Mouse (Mus musculus) kidney, embryonic 14.5 days (tissue): ENCODE data around the gene Pde1c. TPM values are rescaled to one million over a fixed set of nuclear protein-coding genes. Genes with fewer than 3 reads are reported as not detected.
A peak's percentile ranks its signal among the peaks of the same experiment; 100 is the strongest.
"Not testable (repeated sequence)": the region's sequence is repeated elsewhere in the genome, so short reads cannot be mapped to it uniquely, and the experiment has no call there.

Experiments used
- ATAC-seq: fragments of 200-750 bp; cut with Nextera tagmentation; 2 replicates; pipeline ENCODE4 v1.8.0; 2017; ENCODE audit warnings: moderate number of reproducible peaks, mild to moderate bottlenecking, moderate TSS enrichment, moderate library complexity; ENCODE audit not compliant: low FRiP score, low TSS enrichment
- H3K27ac ChIP-seq: fragments of 300-500 bp; sonication (generic); 2 replicates; pipeline ENCODE4 v1.5.1; 2014; ENCODE audit warnings: low read depth, mild to moderate bottlenecking, low read length, moderate library complexity, mixed read lengths
- H3K27me3 ChIP-seq: fragments of 300-500 bp; sonication (generic); 2 replicates; pipeline ENCODE4 v1.6.1; 2014; ENCODE audit warnings: mild to moderate bottlenecking, low read length; ENCODE audit not compliant: control insufficient read depth, insufficient read depth
- H3K36me3 ChIP-seq: fragments of 300-500 bp; sonication (generic); 2 replicates; pipeline ENCODE4 v1.6.1; 2014; ENCODE audit warnings: low read length, mixed read lengths; ENCODE audit not compliant: control insufficient read depth, insufficient read depth
- H3K4me1 ChIP-seq: fragments of 300-500 bp; sonication (generic); 2 replicates; pipeline ENCODE4 v1.6.1; 2014; ENCODE audit warnings: low read length, mixed read lengths; ENCODE audit not compliant: control insufficient read depth, insufficient read depth
- H3K4me2 ChIP-seq: fragments of 300-500 bp; sonication (generic); replicated peaks from 2 replicates; pipeline ENCODE4 v1.6.1; 2014; ENCODE audit warnings: low read depth, mild to moderate bottlenecking, low read length
- H3K4me3 ChIP-seq: fragments of 300-500 bp; sonication (generic); 2 replicates; pipeline ENCODE4 v1.5.1; 2014; ENCODE audit warnings: mild to moderate bottlenecking, low read length
- H3K9ac ChIP-seq: fragments of 300-500 bp; sonication (generic); 2 replicates; pipeline ENCODE4 v1.6.1; 2014; ENCODE audit warnings: low read depth, mild to moderate bottlenecking, low read length, moderate library complexity
- H3K9me3 ChIP-seq: fragments of 300-500 bp; sonication (generic); 2 replicates; pipeline ENCODE4 v1.6.1; 2016; ENCODE audit warnings: low read length; ENCODE audit not compliant: control insufficient read depth
- WGBS: fragments of 180-500 bp; shearing (Covaris S2); extraction: QIAGEN DNeasy Blood & Tissue Kit; methylation state at CpG from one replicate; pipeline ENCODE4 v1.1.7; 2014; 5-methylcytosine and 5-hydroxymethylcytosine counted together
- polyA plus RNA-seq: library from polyadenylated mRNA; unstranded; fragments of >200 nt; fragmentation: Nextera tagmentation; extraction: Ambion mirVana; gene quantifications from 2 replicates; pipeline ENCODE4 v1.2.1, GENCODE M21; 2014

Pde1c gene
- 0.93 and 1.1 TPM in 2 replicates for polyA plus RNA-seq

GRCm38 (mm10) chr6:56568470-56569372 is at the start of gene Pde1c:
Gene Pde1c (minus strand): TSS chr6:56569103.
- WGBS, result 1% methylated on average over 48 of the region's 48 CpGs
- ATAC-seq, result peak; percentile 86; the same call in 1 of the 2 replicates
- no peak within 1 kb of the TSS for H3K27ac ChIP-seq

DNA sequence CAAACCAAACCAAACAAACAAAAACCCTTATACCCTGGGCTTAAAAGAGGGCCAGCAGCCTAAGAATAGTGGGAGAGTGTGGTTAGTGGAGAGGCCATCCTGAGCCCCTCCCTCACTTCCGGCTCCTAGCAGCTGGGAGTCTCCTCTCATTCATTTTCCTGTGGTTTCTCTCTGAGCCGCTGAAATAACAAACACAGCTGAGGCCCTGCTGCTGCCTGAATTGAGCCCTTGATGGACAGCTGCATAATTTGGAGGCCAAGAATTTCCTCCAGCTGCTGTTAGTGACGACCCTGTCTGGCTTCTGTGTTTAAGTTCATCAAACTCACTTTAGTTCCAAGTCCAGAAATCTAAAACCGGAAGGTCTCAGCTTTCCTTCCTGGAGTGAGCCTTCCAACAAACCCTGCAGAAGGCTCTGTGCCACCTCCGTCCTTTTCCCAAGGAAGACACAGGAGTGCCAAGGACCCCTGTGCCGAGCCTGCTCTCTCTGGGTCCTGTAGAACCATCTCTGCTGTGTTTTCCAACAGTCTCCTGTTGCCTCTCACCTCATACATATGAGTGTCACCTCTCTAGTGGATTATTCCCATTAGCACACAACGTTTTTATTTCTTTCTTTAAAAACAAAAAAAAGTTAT is 48.2 kb upstream of the Pde1c start:
- Histone ChIP-seq H3K4me2 (no peak overlapping the region; the same call in 1 of the 2 replicates), H3K36me3 (no peaks in the 10 kb centered on the region)
- 10% methylated on average over 7 of the region's 7 CpGs for WGBS

More at GRCm38 (mm10) chr6:56568470-56569372, at the start of gene Pde1c:
- Histone ChIP-seq H3K4me1 (no peaks in the 10 kb centered on the region), H3K4me3 (peak within 1 kb of the TSS; percentile 66), H3K27me3 (peaks cover 4% of the 10 kb centered on the region; the same call in 1 of the 2 replicates), H3K9ac (peak within 1 kb of the TSS; percentile 52), H3K9me3 (no peaks in the 10 kb centered on the region), H3K36me3 (no peaks in the 10 kb centered on the region), H3K4me2 (peak within 1 kb of the TSS; percentile 89)

GRCm38 (mm10) chr6:56616228-56616981 is 47.5 kb upstream of the Pde1c start:
- H3K4me3 ChIP-seq, result no peak overlapping the region
- no peaks in the 10 kb centered on the region for H3K9me3 ChIP-seq
- ATAC-seq, result peak; percentile 63; the same call in 1 of the 2 replicates
- no peaks in the 10 kb centered on the region; the same call in 1 of the 2 replicates for H3K4me1 ChIP-seq
- no peaks in the 10 kb centered on the region for H3K36me3 ChIP-seq
- H3K27me3 ChIP-seq, result no peaks in the 10 kb centered on the region
- peak overlapping the region; percentile 59; the same call in 1 of the 2 replicates for H3K27ac ChIP-seq
- 68% methylated on average over 9 of the region's 10 CpGs for WGBS
- no peak overlapping the region for H3K9ac ChIP-seq
- no peak overlapping the region for H3K4me2 ChIP-seq

More for the DNA sequence above, 48.2 kb upstream of the Pde1c start:
- ATAC-seq, result peak; percentile 92
- Histone ChIP-seq H3K4me1 (no peaks in the 10 kb centered on the region; the same call in 1 of the 2 replicates), H3K4me3 (no peak overlapping the region), H3K27me3 (no peaks in the 10 kb centered on the region), H3K9ac (no peak overlapping the region), H3K9me3 (no peaks in the 10 kb centered on the region), H3K27ac (peak overlapping the region; percentile 59; the same call in 1 of the 2 replicates)

- H3K36me3 ChIP-seq, H3K9ac ChIP-seq, H3K27me3 ChIP-seq, H3K27ac ChIP-seq, H3K4me1 ChIP-seq, H3K4me2 ChIP-seq, H3K9me3 ChIP-seq, H3K4me3 ChIP-seq, ATAC-seq: not testable (repeated sequence)
- 79% methylated on average over 1 of the region's 1 CpGs for WGBS
These were observed 40.6 kb upstream of the Pde1c start for GRCm38 (mm10) chr6:56609529-56609928.

GRCm38 (mm10) chr6:56608277-56608676 is 39.4 kb upstream of the Pde1c start:
- Histone ChIP-seq H3K9me3 (no peaks in the 10 kb centered on the region), H3K4me3 (no peak overlapping the region), H3K27ac (no peak overlapping the region), H3K4me1 (no peaks in the 10 kb centered on the region), H3K27me3 (no peaks in the 10 kb centered on the region), H3K9ac (no peak overlapping the region), H3K4me2 (no peak overlapping the region), H3K36me3 (no peaks in the 10 kb centered on the region)
- WGBS, result 8% methylated on average over 4 of the region's 4 CpGs
- peak; percentile 49; the same call in 1 of the 2 replicates for ATAC-seq

- no peaks in the 10 kb centered on the region for H3K4me1 ChIP-seq
- H3K36me3 ChIP-seq, result no peaks in the 10 kb centered on the region
- ATAC-seq, result no peak
- H3K27me3 ChIP-seq, result no peaks in the 10 kb centered on the region
- H3K9ac ChIP-seq, result no peak overlapping the region
- H3K4me3 ChIP-seq, result no peak overlapping the region
- 58% methylated on average over 1 of the region's 1 CpGs for WGBS
- H3K4me2 ChIP-seq, result no peak overlapping the region
- H3K27ac ChIP-seq, result no peak overlapping the region
- H3K9me3 ChIP-seq, result no peaks in the 10 kb centered on the region
These were observed 10.7 kb upstream of the Pde1c start for GRCm38 (mm10) chr6:56579568-56579967.

DNA sequence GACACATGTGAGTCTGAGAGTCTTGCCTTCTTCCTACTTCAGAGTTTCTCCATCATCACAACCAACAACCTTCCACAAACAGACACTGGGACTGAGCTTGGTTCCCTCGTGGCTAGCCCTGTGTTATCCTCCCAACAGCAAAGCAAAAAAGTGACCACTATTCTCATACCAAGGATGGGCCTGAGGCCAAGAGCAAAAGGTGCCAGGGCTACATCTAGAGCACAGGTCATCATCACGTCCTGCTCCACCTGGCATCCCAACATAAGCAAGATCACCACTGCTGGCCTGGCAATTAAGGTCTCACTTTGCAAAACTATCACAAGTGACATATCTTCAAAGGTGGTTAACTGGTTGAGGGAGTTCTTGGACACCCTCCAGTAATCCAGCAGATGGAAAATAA is 8.0 kb downstream of the Pde1c start:
- Histone ChIP-seq H3K9ac (no peak overlapping the region), H3K36me3 (no peaks in the 10 kb centered on the region), H3K27me3 (no peaks in the 10 kb centered on the region), H3K9me3 (no peaks in the 10 kb centered on the region), H3K4me2 (no peak overlapping the region), H3K4me1 (no peaks in the 10 kb centered on the region), H3K27ac (no peak overlapping the region), H3K4me3 (no peak overlapping the region)
- no peak for ATAC-seq
- WGBS, result 76% methylated on average over 2 of the region's 2 CpGs

GRCm38 (mm10) chr6:56560474-56560888 is 8.4 kb downstream of the Pde1c start:
- Histone ChIP-seq H3K4me2 (no peak overlapping the region), H3K4me1 (no peaks in the 10 kb centered on the region), H3K9me3 (no peaks in the 10 kb centered on the region), H3K27ac (no peak overlapping the region), H3K9ac (no peak overlapping the region), H3K4me3 (no peak overlapping the region), H3K36me3 (no peaks in the 10 kb centered on the region), H3K27me3 (no peaks in the 10 kb centered on the region)
- ATAC-seq, result no peak
- WGBS, result 94% methylated on average over 2 of the region's 2 CpGs
